Mouse (Mus musculus): ENCODE results near the gene Mrtfa. TPM values are rescaled to one million over a fixed set of nuclear protein-coding genes. Genes with fewer than 3 reads are reported as not detected.

Mrtfa gene
- total RNA-seq, 4 experiments from 2014 or later, result 64.2 to 70.5 (median 64.9) TPM

DNA sequence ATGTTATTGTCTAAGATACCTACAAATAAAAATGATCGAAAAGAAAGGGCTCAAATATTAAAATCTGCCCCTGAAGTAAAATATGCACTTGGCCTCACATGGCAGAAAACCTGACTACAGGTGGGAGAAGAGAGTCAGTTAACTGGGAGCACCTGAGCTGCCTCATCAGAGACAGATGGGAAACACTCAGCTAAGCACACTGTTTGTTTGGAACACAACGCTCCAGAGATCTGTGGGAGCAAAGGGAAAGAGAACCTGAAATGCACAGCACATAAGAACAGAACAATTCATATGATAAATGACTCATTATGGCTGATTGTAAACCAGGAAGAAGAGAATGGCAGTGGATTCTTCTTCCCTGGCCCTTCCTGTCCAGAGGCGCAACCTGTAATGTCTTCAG, 87.1 kb downstream of the Mrtfa start:
- DNase-seq (ENCODE audit: low spot score in 2 of 2), result no peak

DNA sequence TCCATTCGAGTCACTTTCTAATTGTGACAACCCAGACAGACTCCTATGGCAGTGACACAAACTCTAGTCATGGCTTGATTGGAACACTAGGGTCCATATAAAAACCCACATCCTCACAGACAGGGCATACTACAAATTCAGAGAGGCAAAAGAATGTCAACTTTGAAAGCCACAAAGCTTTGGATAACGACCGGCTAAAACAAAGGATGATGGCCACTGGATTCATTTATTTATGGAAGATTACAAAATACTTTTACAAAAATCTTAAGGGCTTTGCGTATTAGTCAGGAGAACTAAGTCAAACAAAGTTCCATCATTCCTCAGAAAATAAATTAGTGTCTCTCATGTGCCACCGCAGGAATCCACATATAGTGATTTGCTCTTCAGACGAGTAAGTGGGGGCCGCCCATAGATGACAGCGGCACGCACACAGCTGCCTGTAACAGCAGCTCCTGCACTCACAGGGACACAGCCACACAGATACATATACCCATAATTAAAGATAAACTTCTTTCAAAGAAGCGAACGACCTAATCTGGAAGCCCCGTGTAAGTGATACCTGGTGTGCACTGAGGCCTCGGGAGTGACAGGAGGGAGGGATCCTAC, 88.2 kb downstream of the Mrtfa start:
- no peak for DNase-seq (ENCODE audit: low spot score in 2 of 2)

DNA sequence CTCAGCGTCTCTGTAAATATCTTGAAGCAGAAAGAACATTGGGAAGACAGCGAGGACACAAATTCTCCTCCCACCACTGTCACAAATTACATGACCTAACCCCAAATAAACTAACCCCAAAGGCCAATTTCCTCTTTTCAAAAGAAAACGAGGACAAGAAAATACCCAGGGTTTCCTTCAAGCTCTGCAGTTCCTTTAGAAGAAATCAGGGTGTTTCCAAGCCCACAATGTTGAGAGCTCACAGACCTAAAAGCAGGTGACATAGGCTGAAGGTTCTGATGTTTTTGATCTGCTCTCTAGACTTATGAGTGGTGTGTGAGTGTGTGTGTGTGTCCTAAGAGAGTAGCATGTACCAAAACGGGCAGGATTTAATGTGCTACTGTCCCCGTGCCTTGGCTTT, 89.2 kb downstream of the Mrtfa start:
- DNase-seq (ENCODE audit: low spot score in 2 of 2), result no peak

DNA sequence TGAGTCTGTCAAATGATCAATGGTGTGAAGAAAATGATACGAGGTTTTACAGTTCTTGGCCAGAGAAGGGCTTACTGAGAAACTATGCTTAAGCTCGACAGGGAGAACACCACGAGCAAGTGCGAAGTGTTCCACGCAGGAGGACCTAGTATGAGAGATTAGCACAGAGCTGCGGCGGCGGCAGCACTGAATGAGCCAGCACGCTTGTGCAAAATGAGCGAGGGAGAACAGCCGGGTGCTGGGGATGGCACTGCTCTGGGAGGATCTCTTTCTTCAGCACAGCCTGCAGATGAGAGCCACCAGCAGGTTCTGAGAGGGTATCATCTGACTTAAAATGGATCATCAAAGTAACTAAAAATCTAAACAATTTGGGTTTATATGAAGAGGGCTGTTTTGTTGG, 91.3 kb downstream of the Mrtfa start:
- no peak for DNase-seq (ENCODE audit: low spot score in 2 of 2)

DNA sequence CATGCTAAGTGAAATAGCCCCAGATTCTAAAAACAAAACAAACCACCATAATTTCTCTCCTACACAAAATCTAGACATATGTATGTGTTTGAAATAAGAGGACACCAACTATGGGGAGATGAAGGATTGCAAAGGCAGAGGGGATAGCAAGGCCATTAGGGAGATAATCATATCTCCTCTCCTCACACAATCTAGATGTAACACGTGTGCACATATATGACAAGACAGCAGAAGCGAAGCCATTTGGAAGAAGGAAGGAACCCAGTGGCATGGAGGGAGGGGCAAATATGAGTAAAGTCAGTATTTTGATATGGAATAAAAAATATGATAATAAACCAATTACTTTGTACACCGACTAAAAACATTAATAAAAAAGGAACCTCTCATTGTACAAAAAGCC, 91.9 kb downstream of the Mrtfa start:
- no peak for DNase-seq (ENCODE audit: low spot score in 2 of 2)

DNA sequence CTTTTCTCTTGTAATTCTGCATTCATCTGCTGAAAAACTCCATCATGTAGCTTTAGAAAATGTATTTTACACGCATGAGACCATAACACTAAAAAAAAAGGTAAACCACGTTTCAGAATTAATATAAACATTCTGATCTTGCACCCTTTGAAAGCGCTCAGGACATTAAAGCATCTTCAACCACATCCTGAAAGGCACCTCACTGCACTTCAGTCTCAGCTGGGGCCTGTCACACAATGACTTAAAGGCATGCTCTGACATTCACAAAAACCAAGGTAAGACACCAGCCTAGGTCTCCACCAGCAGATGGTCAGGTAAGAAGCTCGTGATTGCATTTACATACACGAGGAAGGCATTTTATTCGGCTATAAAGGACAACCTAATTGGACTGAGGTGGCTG, 92.7 kb downstream of the Mrtfa start:
- DNase-seq (ENCODE audit: low spot score in 2 of 2), result no peak

DNA sequence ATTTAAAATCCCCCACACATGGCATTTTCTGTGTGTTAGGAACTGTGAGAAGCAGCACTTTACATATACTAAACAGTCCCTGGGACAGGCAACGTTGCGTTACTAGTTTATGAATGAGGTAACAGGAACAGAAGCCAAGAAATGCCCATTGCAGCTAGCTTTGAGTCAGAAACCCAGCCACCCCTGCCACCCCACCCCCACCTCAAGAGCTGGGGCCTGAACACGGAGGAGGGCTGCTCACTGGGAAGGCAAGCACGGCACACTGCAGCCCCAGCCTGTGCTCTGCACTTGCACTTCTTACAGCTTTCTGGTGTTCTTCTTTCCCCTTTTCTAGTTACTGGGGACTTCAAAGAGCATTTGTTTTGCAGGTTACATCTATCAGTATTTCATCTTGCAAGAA, 93.1 kb downstream of the Mrtfa start:
- no peak for DNase-seq (ENCODE audit: low spot score in 2 of 2)

DNA sequence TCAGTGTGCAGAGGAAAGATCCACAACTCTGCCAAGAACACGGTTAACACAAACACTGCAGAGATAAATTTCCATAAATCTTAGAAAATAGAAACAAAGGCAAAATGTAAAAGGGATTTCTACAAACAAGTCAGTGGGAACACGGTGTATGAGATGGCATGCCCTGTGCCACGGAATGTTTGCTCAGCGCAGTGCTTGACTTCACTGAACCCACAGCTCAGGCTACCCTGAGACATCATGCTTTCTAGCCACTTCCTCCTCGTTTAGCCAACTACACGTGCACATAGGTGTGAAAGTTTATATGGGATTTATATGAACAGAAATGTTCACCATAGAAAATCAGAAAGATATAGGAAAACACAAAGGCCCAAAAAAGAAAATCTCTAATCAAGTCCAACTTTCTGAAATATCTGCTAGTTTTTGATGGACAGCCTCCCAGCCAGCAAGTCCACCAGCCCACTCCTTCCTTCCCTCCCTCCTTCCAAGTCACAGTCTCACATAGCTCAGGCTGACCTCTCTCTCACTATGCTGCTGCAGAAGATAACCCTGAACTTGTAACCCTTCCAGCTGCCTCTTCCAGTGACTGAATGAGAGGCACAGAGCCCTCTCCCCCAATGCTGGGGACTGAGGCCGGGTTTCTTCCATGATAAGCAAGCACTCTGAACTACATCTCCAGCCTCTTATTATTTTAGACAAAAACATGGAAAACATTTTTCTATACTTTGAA, 94.1 kb downstream of the Mrtfa start:
- no peak for DNase-seq (ENCODE audit: low spot score in 2 of 2)

DNA sequence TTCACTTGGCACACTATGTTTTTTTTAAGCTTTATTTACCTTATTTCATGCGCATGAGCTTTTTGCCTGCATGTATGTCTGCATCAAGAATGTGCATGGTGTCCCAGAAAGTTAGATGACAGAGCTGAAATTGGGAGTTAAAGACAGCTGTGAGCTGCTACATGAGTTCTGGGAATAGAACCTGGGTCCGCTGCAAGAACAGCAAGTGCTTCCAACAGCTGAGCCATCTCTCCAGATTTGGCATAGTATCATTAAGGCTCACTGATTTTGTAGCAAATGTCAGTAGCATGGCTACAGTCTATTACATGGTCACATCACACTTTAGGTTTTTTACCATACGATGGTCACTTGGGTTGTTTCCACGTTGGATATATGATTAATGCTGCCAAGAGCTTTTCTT, 97.5 kb downstream of the Mrtfa start:
- no peak for DNase-seq (ENCODE audit: low spot score in 2 of 2)

DNA sequence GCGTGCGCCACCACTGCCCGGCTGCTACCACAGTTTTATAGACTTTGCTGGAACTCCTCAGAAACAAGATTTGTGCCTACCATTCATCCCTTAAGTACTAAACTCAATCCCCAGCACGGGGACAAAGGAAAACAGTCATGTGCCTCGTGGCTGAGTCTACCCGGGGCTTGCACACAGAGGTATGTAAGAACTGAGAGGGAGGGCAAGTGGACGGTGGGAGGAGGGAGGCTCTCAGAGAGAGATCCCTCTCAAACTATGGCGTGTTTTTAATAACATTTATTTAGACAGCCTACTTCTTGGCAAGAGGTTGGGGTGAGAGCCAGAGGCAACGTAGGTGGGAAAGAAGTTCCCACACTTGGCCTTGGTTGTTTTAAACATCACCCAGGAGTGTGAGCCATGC, 98.8 kb downstream of the Mrtfa start:
- DNase-seq (ENCODE audit: low spot score in 2 of 2), result no peak

DNA sequence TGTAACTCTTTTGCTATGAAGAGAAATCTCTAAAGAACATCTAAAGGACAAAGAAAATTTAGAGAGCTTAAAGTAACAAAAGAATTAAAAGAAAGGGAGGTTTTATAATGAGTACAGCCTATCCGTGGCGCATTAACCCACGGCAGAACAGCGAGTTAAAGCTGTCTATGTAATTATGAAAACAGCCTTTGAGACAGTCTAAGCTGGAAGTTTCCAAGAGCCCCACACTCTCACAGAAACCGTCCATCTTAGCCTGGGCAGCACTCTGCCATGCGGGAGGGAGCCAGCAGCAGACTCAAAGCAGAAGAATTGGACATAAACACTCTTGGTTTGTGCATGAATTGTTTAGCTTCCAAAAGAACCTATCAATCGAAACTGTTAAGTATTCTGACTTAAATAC, 103.0 kb downstream of the Mrtfa start:
- DNase-seq (ENCODE audit: low spot score in 2 of 2), result no peak

DNA sequence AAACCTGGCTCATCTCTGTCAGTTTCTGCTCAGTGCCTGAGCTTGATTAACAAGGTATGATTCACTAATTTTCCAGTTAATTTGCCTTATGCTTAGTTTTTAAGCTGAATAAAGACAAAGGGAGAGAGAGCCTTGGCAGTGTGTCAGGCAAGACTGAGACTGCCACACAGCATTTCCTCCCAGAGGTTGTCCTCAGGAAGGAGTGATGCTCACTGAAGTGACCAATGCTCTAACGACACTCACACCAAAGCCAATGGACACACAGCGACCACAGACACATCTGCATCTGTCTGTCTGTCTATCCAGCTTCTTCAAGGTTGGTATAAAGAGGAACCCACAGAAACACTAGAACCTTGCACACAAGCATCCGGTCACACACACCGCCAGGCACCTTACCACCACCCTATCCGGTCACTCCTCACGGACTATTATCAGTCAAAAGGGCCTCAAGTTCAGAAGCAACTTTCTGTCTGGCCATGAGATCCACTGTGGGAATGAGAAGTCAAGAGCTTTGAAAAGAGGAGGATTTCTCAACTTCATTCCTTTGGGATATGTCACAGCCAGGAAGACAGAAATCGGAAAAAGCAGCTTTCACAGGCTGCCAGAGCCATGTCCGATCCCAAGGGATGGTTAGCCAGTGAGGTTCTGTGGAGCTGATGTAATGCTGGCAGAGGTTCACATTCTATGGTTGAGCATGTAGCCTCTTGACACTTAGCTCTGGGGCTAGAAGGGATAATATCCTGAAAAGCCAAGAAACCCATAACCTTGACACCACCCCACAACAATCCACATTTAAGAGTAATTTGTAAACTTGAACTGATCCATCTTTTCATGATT, 103.7 kb downstream of the Mrtfa start:
- no peak for DNase-seq (ENCODE audit: low spot score in 2 of 2)

DNA sequence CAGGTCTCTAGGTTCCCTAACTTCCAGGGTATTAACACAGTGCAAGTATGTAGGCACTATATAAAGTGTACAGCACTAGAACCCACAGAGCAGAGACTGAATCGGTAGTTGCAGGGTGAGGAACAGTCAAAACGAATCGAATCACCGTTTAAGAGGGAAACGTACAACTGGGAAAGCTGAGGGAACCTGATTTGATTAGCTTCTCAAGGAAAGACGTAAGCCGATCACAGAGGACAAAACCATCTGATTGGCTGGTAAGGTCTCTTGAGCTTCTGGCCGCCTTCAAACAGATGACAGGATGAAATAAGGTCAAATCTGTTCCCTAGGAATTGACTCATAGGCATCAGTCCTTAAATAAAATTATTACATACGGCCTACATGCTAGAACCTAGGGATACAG, 106.7 kb downstream of the Mrtfa start:
- no peak for DNase-seq (ENCODE audit: low spot score in 2 of 2)

DNA sequence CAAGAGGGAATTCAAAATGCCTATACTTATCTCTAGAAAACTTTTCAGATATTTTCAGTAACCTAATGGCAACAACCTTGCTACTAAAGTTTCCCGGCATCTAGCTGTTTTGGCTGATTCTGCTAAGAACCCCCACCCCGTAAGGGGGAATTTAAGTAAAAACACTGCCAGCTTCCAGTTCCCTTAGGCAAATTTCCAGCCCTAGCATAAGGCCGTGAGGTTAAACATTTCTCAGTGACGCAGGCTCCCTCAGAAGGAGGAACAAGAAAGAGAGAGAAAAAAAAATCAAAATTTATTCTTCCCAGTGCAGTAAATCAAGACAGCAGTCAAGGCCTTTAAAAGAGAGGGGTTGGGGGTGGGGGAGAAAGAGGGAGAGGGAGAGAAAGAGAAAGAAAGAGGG, 107.3 kb downstream of the Mrtfa start:
- no peak for DNase-seq (ENCODE audit: low spot score in 2 of 2)

DNA sequence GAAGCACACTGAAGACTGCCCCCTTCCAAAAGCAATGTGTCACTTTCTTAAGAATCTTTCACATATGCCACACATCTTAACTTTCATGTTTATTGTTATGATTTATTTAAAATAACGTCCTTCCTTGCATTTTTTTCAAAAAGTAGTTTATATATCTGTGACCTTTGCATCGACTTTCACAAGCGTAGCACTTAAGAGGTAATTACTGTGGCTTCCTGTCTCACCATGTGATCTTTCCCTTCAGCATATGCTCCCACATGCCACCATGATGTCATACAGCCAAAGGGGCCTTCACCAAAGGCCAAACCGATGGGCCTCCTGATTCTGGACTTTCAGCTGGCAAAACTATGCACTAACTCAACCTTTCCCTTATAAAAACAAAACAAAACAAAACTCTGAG, 109.3 kb downstream of the Mrtfa start:
- no peak for DNase-seq (ENCODE audit: low spot score in 2 of 2)

DNA sequence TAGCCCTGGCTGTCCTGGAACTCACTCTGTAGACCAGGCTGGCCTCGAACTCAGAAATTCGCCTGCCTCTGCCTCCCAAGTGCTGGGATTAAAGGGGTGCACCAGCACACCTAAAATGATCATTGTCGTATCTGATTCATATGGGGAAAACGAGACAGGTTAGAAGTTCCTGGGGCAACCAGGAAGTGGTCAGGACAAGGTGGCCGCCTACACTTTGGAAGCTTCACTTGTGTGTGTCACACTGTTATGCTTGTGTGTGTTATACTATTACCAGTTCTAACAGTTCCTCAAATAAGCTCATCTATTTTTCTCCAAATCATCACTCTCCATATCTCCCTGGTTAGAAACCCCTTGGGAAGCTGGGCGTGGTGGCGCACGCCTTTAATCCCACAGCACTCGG, 110.2 kb downstream of the Mrtfa start:
- DNase-seq (ENCODE audit: low spot score in 2 of 2), result no peak

DNA sequence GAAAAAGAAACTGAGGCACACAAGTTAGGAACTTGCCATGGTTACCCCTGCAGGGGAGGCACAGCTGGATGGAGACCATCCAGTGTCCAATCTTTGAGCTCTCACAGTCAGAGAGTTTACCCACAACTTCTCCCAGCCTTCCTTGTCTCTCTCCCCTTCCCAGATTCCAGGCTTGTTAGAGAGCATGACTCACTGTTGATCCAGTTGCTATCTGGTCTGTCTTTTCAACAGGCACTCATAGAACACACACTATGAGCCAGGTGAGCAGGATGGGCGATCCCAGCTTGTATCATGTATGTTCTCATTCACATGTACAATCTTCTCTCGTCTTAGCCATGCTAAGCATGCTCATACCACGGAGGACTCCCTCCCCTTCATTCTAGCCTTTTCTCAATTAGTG, 111.3 kb downstream of the Mrtfa start:
- DNase-seq (ENCODE audit: low spot score in 2 of 2), result no peak

DNA sequence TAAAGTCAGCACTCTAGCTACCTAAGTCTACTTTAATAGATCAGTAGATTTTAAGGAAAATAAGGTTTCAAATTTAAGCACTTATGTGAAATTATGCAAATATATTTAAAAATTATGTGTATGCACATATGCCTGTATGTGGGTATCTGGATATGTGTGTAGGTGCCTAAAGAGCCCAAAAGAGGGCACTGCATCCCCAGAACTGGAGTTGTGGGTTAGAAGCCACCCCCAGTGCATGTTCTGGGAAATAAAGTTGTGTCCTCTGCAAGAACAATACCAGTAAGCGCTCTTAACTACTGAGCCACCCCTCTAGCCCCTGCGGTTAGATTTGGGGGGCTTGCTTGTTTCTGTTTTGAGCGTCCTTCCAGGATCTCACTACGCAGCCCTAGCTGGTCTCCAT, 113.0 kb downstream of the Mrtfa start:
- no peak for DNase-seq (ENCODE audit: low spot score in 2 of 2)

DNA sequence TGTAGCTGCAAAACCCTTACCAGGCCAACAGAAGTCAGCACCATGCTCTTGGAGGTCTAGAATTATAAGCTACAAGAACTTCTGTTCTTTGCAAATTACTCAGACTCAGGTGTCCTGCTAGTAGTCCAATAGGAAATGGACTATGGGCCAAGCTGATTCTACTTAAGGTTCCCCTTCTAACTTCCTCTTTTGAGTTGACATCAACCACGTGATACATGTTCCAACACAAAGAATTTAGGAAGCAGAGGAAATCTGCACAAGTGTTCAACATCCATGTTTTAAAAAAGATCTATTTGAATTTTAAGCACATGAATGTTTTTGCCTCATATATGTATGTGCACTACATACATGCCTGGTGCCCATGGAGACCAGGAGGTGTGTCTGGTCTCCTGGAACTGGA, 116.0 kb downstream of the Mrtfa start:
- DNase-seq (ENCODE audit: low spot score in 2 of 2), result no peak

DNA sequence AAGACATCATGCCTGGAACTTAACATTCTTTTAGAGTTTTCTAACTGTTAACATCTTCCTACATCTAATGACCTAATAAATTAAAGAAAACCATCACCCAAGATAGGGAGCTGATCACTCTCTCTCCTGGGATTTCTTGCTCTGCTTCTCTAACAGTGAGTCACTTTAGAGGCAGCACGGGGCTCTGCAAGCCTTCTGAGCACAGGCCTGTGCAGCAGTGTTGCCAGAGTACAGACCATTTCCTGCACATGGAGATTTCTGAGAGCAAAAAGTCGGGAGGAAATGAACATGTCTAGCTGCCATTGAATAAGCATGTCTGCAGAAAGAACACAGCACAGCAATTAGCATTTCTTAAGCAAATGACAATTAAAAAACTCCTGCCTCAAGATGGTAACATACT, 116.8 kb downstream of the Mrtfa start:
- no peak for DNase-seq (ENCODE audit: low spot score in 2 of 2)

DNA sequence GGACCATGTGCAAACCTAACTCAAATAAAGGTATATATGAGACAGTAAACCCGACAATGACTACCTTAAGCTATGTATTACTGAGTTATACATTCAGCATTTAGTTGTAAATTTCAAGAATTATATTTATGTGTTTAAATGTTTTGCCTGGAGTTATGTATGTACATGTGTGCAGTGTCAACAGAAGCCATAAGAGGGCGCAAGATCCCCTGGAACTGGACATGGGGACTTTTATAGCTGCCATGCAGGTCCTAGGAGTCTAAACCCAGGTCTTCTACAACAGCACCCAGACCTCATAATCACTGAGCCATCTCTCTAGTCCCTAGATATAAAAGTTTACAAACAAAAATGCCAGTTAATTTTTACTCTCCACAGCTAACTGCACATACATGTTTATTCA, 117.8 kb downstream of the Mrtfa start:
- no peak for DNase-seq (ENCODE audit: low spot score in 2 of 2)

DNA sequence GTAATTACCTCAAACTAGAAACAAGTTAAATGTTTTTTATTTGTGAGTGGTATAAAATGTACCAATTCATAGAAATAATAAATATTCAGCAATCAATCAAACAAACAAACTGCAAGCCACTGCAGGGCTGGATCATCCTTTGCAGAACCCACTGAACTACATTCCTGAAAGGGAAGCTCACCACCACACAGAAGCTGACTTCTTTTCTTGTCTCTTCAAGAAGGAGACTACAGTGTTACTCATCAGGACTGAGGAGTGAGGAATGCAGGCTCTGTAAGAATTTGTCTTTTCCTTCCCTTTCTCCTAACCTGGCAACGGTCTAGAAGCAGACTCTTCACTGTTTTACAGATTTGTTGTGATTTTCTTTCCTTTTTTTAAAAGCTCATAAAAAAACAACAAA, 120.1 kb downstream of the Mrtfa start:
- DNase-seq (ENCODE audit: low spot score in 2 of 2), result no peak

Data from left cerebral cortex, adult 8-10 months (tissue).